7 mouse cellular contexts compared by ENCODE assay signal in genomic region chr2:26139545-26140206, GRCm38 (mm10). TPM values are rescaled to one million over a fixed set of nuclear protein-coding genes. Genes with fewer than 3 reads are reported as not detected.
DNase-seq lines count a peak whose midpoint lies in the region; ATAC-seq and TF ChIP-seq lines count a peak whose summit lies in the region.

No protein-coding gene starts in this region.

- no peaks in the 10 kb centered on the region for H3K27me3 ChIP-seq in neural tube, embryonic 11.5 days (ENCODE audit: control insufficient read depth, insufficient read depth, low read length)
- no peaks in the 10 kb centered on the region for H3K27me3 ChIP-seq in forebrain, postnatal 0 days (ENCODE audit: insufficient read depth, low read length)

- TF ChIP-seq CTCF in forebrain, postnatal 0 days (IDR thresholded peaks at IDR 0.05; ENCODE audit: low read depth) = no peak

- no peaks in the 10 kb centered on the region for H3K9me3 ChIP-seq in neural tube, embryonic 11.5 days (ENCODE audit: control insufficient read depth, low read length)
- no peaks in the 10 kb centered on the region for H3K9me3 ChIP-seq in forebrain, postnatal 0 days (ENCODE audit: low read length)

- peak overlapping the region; percentile 72 for H3K9ac ChIP-seq in neural tube, embryonic 11.5 days (ENCODE audit: low read length)
- H3K9ac ChIP-seq in forebrain, postnatal 0 days = peak overlapping the region; percentile 85

- peaks cover 12% of the 10 kb centered on the region for H3K4me1 ChIP-seq in neural tube, embryonic 11.5 days (ENCODE audit: control insufficient read depth, insufficient read depth, low read length)
- peaks cover 5% of the 10 kb centered on the region; the same call in 1 of the 2 replicates for H3K4me1 ChIP-seq in forebrain, postnatal 0 days (ENCODE audit: insufficient read depth)

- peak; percentile 73 for ATAC-seq in neural tube, embryonic 11.5 days (ENCODE audit: insufficient read depth, low FRiP score, low TSS enrichment)
- ATAC-seq in forebrain, postnatal 0 days = peak; percentile 64
- peak; percentile 0; the same call in 1 of the 2 replicates for ATAC-seq in monocyte, adult 5-6 weeks (replicated peaks; ENCODE audit: insufficient number of reproducible peaks, low FRiP score, low TSS enrichment, poor library complexity, severe bottlenecking)

- peak overlapping the region; percentile 97 for H3K27ac ChIP-seq in neural tube, embryonic 11.5 days (ENCODE audit: low read depth, low read length)
- H3K27ac ChIP-seq in forebrain, postnatal 0 days (ENCODE audit: low read depth, low read length) = peak overlapping the region; percentile 95

- peak; percentile 85 for DNase-seq in neural tube, embryonic 11.5 days (ENCODE audit: low spot score)
- no peak for DNase-seq in neural tube, embryonic 10.5 days (ENCODE audit: extremely low spot score, low spot score)
- peak; percentile 54 for DNase-seq in c-Kit-positive CD71-positive TER-119-positive erythroid progenitor cells, embryonic 14.5 days (ENCODE audit: low spot score)
- DNase-seq in forebrain, postnatal 0 days = no peak
- peak; percentile 76 for DNase-seq in liver
- no peak for DNase-seq in layer of hippocampus, adult 11-12 months (ENCODE audit: low spot score)

- H3K4me3 ChIP-seq in neural tube, embryonic 11.5 days (ENCODE audit: low read depth, low read length) = peak overlapping the region; percentile 76
- H3K4me3 ChIP-seq in forebrain, postnatal 0 days (ENCODE audit: low read depth, low read length) = peak overlapping the region; percentile 85

- under 1% methylated on average over 60 of the region's 60 CpGs for WGBS in neural tube, embryonic 11.5 days
- WGBS in forebrain, postnatal 0 days = 3% methylated on average over 58 of the region's 60 CpGs

- H3K36me3 ChIP-seq in neural tube, embryonic 11.5 days (ENCODE audit: control insufficient read depth, insufficient read depth, low read length) = no peaks in the 10 kb centered on the region; the same call in 1 of the 2 replicates
- peaks cover 7% of the 10 kb centered on the region for H3K36me3 ChIP-seq in forebrain, postnatal 0 days (ENCODE audit: insufficient read depth)

- peak overlapping the region; percentile 75 for H3K4me2 ChIP-seq in neural tube, embryonic 11.5 days (ENCODE audit: low read depth)
- peak overlapping the region; percentile 96 for H3K4me2 ChIP-seq in forebrain, postnatal 0 days (ENCODE audit: low read depth)

RNA-seq across cellular contexts. Expression of gene Nacc2, which starts 16.7 kb away (rescaled TPM):
- polyA plus RNA-seq in neural tube, embryonic 11.5 days (2014; fragmentation: Nextera tagmentation; extraction: Ambion mirVana) = 8.2 and 9.8 TPM in 2 replicates
- total RNA-seq in forebrain, postnatal 0 days (2014; rRNA removed) = 18.5 and 18.9 TPM in 2 replicates
- polyA plus RNA-seq in forebrain, postnatal 0 days (2015; fragmentation: Nextera tagmentation; extraction: Ambion mirVana) = 12.3 and 18.3 TPM in 2 replicates
- total RNA-seq in monocyte, adult 5-6 weeks (2017) = 1.1 to 3.6 TPM (median 1.4 TPM) in 3 replicates

Comparison
In these comparisons a context has a peak if more than half of its experiments do, and no peak if none do; other contexts are left out.
1. DNase-seq: peak in neural tube, embryonic 11.5 days (single experiment), c-Kit-positive CD71-positive TER-119-positive erythroid progenitor cells, embryonic 14.5 days (single experiment) and liver (single experiment); none in neural tube, embryonic 10.5 days (single experiment), forebrain, postnatal 0 days (single experiment) and layer of hippocampus, adult 11-12 months (single experiment).
2. ATAC-seq: peak in every context shown above with its lines; median percentile 73 in neural tube, embryonic 11.5 days; 64 in forebrain, postnatal 0 days; 0 in monocyte, adult 5-6 weeks.